Mouse (Mus musculus): ENCODE data around the gene Ucn.

- no peak for TF ChIP-seq HCFC1 (IDR thresholded peaks at IDR 0.05; ENCODE audit: low read depth, low read length)
- TF ChIP-seq CTCF (IDR thresholded peaks at IDR 0.05 in 2 of 3, conservative IDR thresholded peaks at IDR 0.05 in 1 of 3; ENCODE audit: control insufficient read depth in 1 of 3, insufficient read depth in 1 of 3, low read depth in 2 of 3, low read length in 3 of 3, poor library complexity in 1 of 3, severe bottlenecking in 1 of 3), result no peak
- no peak for TF ChIP-seq TBP (IDR thresholded peaks at IDR 0.05; ENCODE audit: low read depth, low read length)
- TF ChIP-seq ZC3H11A (IDR thresholded peaks at IDR 0.05; ENCODE audit: low read depth, low read length), result no peak
- no peak for TF ChIP-seq TCF12 (IDR thresholded peaks at IDR 0.05; ENCODE audit: low read depth, low read length)
Observed at GRCm38 (mm10) chr5:31162462-31162861, 23.8 kb upstream of the Ucn start.

Measured in MEL (cell line).